Mouse (Mus musculus): ENCODE data around the gene Nolc1. TPM values are rescaled to one million over a fixed set of nuclear protein-coding genes. Genes with fewer than 3 reads are reported as not detected.

The Nolc1 gene
- polyA plus RNA-seq, 1 experiment from 2014 or later, result 102 TPM

DNA sequence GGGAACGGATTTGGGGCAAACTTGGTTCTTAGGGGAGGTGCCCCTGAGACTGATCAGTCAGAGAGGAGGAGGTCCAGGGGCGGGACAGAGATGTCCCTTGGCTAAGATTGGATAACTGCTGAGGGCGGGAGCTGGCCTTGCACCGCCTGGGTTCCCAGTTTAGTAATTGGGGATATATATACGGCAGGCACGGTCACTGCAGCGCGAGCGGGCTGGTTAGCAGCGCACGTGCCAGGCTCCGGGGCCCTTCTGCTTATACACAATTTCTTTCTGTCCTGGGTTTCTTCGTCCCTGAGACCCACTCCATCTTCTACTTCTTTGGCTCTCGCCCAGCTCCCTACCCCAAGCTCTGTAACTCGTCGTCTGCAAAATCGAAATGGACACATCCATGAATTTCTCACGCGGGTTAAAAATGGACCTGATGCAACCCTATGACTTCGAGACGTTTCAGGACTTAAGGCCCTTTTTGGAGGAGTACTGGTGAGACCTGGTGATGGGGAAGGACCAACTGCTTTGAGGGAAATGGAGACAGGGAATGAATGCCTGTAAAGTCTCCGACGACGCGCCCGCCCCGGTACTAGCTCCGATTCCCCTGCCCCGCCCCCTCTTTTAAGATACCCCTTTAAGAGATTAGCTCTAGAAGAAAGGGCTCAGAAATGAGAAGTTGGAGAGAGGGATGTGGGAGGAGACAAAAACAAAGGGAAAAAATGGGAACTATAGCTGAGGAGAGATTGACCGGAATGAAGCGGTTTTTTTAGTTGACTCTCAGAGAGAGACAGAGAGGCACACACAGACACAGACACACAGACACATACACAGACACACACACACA, 56.2 kb downstream of the Nolc1 start, which contains the start of gene Elovl3:
Elovl3 (plus strand) TSS at position 204 of the 832 bp plus-strand sequence.
- Histone ChIP-seq H3K4me2 (replicated peaks) (peak within 1 kb of the TSS; percentile 34), H3K9me3 (no peaks in the 10 kb centered on the region), H3K9ac (no peak within 1 kb of the TSS), H3K4me3 (peak within 1 kb of the TSS; percentile 24), H3K4me1 (peaks cover 12% of the 10 kb centered on the region), H3K36me3 (no peaks in the 10 kb centered on the region), H3K27ac (no peak within 1 kb of the TSS), H3K27me3 (peaks cover 68% of the 10 kb centered on the region)
- 3% methylated on average over 31 of the region's 31 CpGs for WGBS
- no peak for ATAC-seq (ENCODE audit: insufficient number of reproducible peaks, insufficient read depth, low FRiP score, low TSS enrichment)

GRCm38 (mm10) chr19:46132577-46132976, 56.9 kb downstream of the Nolc1 start:
- Histone ChIP-seq H3K4me1 (peaks cover 15% of the 10 kb centered on the region), H3K27me3 (peaks cover 74% of the 10 kb centered on the region), H3K9me3 (no peaks in the 10 kb centered on the region), H3K36me3 (no peaks in the 10 kb centered on the region), H3K27ac (no peak overlapping the region), H3K4me2 (replicated peaks) (no peak overlapping the region), H3K4me3 (no peak overlapping the region), H3K9ac (no peak overlapping the region)
- WGBS, result 42% methylated on average over 6 of the region's 6 CpGs
- no peak for ATAC-seq (ENCODE audit: insufficient number of reproducible peaks, insufficient read depth, low FRiP score, low TSS enrichment)

Other genes starting within 250 kb of the Nolc1 start
- 20.0 and 21.5 TPM in 2 replicates for gene Armh3, start 77.4 kb upstream of the Nolc1 start, polyA plus RNA-seq (2016; fragmentation: Nextera tagmentation; extraction: Ambion mirVana)
- gene Hps6, start 72.4 kb upstream of the Nolc1 start, polyA plus RNA-seq (2016; fragmentation: Nextera tagmentation; extraction: Ambion mirVana), result 6.1 and 7.2 TPM in 2 replicates
- 37.9 and 39.7 TPM in 2 replicates for gene Pprc1, start 31.0 kb upstream of the Nolc1 start, polyA plus RNA-seq (2016; fragmentation: Nextera tagmentation; extraction: Ambion mirVana)
- gene Ldb1, start 30.6 kb upstream of the Nolc1 start, polyA plus RNA-seq (2016; fragmentation: Nextera tagmentation; extraction: Ambion mirVana), result 131 and 142 TPM in 2 replicates
- gene Elovl3, start 56.0 kb downstream of the Nolc1 start, polyA plus RNA-seq (2016; fragmentation: Nextera tagmentation; extraction: Ambion mirVana), result 0.59 and 0.93 TPM in 2 replicates
- gene Pitx3, start 72.5 kb downstream of the Nolc1 start, polyA plus RNA-seq (2016; fragmentation: Nextera tagmentation; extraction: Ambion mirVana), result 9.5 and 12.3 TPM in 2 replicates
- gene Gbf1, start 76.6 kb downstream of the Nolc1 start, polyA plus RNA-seq (2016; fragmentation: Nextera tagmentation; extraction: Ambion mirVana), result 70.1 and 70.9 TPM in 2 replicates
- gene Nfkb2, start 228.5 kb downstream of the Nolc1 start, polyA plus RNA-seq (2016; fragmentation: Nextera tagmentation; extraction: Ambion mirVana), result 9.0 and 10.6 TPM in 2 replicates